Mouse (Mus musculus) fat pad, adult 2 months (tissue): Measurements from ENCODE around the gene Ermap.

Source experiments
- DNase-seq: peaks from one replicate; pipeline ENCODE4 v3.0.0-alpha.2; 2011; ENCODE audit warnings: low read depth, low spot score; ENCODE audit errors: extremely low read depth

Ermap gene

DNA sequence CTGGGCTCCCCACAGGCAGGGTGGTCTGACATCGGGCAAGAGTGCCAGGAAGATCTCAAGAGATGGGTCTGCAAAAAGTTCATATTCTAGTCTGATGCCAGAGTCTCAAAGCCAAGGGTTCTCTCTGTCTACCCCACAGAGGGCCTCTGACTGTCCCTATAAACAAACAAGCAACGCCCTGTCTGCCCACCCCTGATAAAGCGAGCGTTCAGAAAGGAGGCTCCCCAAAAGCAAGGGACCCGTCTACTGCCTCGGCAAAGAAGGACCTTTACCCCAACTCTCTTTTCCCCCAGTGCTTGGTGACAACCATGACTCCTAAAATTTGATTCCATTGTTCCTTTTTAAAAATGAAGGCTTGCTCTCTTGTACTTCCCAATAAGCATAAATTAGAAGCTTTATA lies at the start of gene Ermap:
Gene Ermap, minus strand, starts transcription at position 148 of the 400 bp plus-strand sequence.
- no peak for DNase-seq

DNA sequence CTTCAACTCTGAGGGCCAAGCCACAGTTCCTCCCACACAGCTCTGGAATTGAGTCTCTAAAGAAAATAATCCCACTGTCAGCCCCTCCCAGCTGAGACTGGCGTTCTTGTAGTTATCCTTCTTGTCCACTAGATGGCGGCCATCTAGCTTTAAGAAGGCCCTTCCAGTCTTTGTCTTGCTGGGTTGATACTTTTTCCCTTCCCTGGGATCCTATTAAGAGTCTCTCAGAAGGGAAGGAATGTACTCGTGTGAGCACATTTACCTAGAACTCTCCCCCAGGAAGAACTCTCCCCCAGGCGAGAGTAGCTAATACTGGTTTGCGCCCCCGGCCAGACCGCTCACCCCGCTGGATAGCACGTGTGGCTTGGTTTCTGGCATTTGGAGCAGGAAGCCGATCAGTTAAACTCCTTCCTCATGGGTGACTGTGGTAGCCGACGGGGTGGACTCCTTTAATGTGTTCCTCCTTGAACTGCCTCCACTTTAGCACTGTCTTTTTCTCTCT lies 49.4 kb upstream of the Ermap start:
- DNase-seq, result no peak

DNA sequence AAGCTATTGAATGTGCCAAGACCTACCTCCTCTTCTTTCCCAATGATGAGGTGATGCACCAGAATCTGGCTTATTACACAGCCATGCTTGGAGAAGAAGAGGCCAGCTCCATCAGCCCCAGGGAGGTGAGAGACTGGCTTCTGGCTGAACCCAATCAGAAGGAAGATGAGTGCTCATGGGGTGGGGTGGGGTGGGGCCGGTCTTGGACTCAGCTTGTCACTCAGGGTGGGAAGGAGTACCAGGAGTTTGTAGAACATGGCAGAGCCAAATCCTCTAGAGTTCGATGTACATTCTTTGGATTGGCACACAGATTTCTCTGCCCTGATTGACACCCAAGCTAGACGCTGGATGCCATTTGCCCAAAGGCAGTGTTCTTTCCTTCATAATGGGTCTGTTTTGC lies 48.9 kb upstream of the Ermap start:
- DNase-seq, result no peak

DNA sequence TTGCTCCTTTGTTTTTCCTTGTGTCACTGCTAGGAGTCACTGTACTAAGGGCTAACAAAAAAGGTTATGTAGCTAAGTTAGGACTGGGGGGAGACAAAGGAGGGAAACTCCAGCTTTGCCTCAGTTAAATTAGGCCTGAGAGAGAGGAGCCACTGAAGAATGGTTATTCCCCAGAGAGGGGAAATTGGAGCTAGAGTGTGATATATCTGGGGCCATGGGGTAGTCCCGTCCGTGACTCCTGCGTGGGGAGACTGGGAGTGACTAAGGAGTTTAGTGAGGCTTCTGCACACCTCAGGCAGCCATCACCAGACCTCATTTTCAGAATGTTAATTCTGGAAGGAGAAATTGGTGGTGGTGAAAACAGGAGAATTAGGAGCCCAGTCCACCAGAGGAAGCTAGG lies 44.5 kb upstream of the Ermap start:
- no peak for DNase-seq

GRCm38 (mm10) chr4:119233256-119233901 lies 43.6 kb upstream of the Ermap start:
- no peak for DNase-seq

- peak; percentile 83 for DNase-seq
Observed at GRCm38 (mm10) chr4:119232410-119233255, 42.8 kb upstream of the Ermap start, which contains the start of the genes AU022252 and P3h1. TSS of gene AU022252 (minus strand) at chr4:119232712. TSS of gene P3h1 (plus strand) at chr4:119232915.

DNA sequence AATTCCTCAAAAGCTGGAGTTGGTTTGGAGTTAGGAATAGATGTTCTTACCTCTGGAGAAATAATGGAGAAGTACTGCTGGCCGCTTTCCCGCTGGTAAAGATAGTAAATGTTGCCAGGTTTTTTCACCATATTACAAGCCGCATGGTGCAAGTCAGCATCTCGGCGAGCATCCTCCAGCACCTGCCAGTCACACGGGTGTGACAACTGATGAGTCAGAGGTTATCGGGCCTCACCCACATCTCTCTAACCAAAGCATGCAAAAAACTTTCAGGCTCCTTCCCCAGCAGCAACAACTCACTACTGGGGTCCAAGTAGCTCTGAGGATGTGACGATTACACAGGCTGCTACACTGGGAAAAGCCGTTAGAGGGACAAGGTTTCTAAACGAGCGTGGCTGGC lies 36.9 kb upstream of the Ermap start:
- no peak for DNase-seq

- DNase-seq, result no peak
Observed at GRCm38 (mm10) chr4:119225719-119226118, 35.9 kb upstream of the Ermap start.

GRCm38 (mm10) chr4:119224534-119224933 lies 34.7 kb upstream of the Ermap start:
- DNase-seq, result no peak

- no peak for DNase-seq
Observed at GRCm38 (mm10) chr4:119223696-119224095, 33.9 kb upstream of the Ermap start.

DNA sequence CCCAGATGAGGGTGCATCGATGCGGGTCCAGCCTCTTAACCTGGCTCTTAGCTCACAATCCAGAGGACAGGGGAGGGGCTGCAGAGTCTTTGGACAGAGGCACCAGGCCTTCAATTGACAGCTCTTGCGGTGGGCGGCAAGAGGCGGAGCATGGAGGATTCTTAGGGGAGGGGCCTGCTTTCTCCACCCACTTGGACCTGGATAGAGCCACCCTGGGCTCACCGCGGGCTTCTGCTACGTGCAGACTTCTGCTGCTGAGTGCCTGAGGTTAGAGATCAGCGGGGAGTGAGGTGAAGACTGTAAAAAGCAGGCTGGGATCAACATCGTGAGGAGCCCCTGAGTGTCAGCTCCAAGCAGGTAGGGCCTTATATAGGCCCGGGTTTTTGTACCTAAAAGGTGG lies 28.4 kb upstream of the Ermap start, which contains the start of gene Tmem269:
Gene Tmem269, minus strand, starts transcription at position 49 of the 400 bp plus-strand sequence.
- DNase-seq, result no peak

GRCm38 (mm10) chr4:119216667-119217066 lies 26.9 kb upstream of the Ermap start:
- no peak for DNase-seq

DNA sequence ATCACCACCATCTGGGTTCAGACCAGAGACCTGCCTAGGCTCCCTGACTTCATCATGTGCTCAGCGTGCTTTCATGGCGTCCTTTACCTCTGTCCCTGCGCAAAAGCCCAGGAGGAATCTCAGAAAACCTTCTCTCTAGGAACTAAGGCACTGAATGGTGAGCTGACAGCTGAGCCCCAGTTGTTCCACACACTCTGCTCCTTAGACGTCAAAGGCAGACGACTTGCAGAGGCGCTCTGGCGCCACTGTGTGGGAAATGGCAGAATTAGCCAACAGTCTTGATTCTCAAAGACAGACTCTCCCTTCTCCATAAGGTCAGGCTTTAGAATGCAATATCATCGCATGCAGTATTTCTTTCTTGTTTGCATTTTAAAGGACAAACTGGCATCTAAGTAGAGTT lies 14.9 kb upstream of the Ermap start:
- DNase-seq, result no peak

- DNase-seq, result no peak
Observed at GRCm38 (mm10) chr4:119198105-119198504, 8.3 kb upstream of the Ermap start.

DNA sequence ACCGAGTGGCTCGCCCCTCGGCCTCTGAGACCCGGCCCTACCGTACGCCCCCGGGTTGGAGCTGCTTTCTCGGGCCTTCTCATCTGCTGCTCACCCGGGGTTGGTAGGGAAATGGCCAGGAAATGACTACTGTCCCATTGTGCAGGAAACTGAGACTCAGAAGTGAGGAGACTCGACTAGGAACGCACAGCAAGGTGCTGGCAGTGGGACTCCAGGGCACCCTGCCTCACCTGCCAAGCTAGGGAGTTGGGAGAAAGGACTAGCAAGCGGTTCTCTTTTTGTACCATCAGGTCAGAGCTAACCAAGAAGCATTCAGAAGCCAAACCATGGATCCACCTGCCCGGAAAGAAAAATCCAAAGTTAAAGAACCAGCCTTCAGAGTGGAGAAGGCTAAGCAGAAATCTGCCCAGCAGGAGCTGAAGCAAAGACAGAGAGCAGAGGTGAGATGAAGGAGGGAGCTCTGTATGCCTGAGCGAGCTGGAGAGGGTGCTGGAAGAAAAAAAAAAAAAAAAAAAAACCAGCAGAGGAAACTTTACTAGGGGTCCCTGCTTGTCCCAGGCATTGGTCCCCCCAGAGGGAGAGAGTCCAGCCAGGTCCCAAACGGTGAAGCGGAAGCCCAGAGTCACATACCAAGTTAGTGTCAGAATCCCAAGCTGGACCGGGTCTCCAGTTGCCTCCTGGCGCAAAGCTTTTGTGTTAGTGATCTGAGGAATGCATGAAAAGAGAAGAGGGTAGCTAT lies 5.9 kb upstream of the Ermap start:
- no peak for DNase-seq

GRCm38 (mm10) chr4:119194909-119195581 lies 5.2 kb upstream of the Ermap start, which contains the start of gene Svbp:
TSS of gene Svbp (plus strand) at chr4:119195306.
- DNase-seq, result no peak

DNA sequence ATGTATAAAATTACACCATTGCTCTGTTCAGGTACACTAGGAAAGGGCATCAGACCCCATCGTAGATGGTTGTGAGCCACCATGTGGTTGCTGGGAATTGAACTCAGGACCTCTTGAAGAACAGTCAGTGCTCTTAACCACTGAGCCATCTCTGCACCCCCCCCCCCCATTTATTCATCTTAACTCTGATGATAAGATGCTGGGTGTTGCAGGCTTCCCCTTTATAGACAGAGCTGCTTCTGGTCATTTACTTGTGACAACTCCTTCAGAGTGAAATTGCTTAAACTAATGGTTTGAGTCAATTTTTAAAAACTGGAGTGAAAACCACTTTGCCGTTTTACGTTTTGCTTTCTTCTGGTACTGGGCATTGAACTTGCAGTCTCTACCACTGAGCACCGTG lies 2.9 kb upstream of the Ermap start:
- DNase-seq, result no peak

GRCm38 (mm10) chr4:119191273-119191672 lies 1.5 kb upstream of the Ermap start:
- DNase-seq, result no peak

DNA sequence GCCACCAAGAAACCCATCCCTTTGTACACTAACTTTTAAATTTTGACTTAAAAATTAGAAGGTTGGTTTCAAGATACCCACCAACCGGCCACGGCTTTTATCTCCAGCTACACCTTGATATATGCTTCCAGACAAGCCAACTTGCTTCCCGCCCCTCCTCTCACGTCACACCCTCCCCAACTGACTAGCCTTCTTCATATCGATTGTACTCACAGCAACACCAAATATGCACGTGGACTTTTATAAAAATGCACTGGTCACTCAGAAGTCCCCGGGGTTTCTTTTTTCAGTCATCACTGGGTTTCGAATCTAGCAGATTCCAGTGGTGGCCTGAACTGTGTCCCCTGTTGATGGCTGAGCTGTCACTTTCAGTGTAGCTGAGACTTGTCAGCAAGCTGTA lies 807 bp upstream of the Ermap start:
- DNase-seq, result no peak

DNA sequence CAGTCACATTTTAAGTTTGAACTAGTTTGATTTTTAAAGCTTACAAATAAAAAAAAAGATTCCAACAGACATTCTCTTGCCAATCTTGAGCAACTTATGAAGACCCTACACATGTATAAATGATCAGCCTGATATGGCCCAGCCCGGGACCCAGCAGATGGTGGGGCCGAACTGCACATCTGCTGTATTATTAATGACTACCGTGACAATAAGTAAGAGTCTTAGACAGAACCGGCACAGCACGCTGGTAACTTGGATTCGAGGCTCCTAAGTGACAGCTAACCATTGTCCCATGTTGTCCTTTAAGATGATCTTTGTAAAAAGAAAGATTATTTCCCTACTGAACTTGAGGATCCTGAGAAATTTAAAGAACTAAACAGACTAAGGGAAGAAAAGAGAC lies 419 bp downstream of the Ermap start:
- no peak for DNase-seq
